ENCODE assay signal across 8 mouse cellular contexts in genomic region chr9:113931375-113932099, GRCm38 (mm10). TPM values are rescaled to one million over a fixed set of nuclear protein-coding genes. Genes with fewer than 3 reads are reported as not detected.
DNase-seq lines count a peak whose midpoint lies in the region; ATAC-seq lines count a peak whose summit lies in the region.

No protein-coding gene starts in this region.

- H3K9me3 ChIP-seq in liver, embryonic 13.5 days (replicated peaks), result no peaks in the 10 kb centered on the region
- no peaks in the 10 kb centered on the region for H3K9me3 ChIP-seq in neural tube, embryonic 13.5 days

- H3K36me3 ChIP-seq in liver, embryonic 13.5 days, result no peaks in the 10 kb centered on the region
- no peaks in the 10 kb centered on the region for H3K36me3 ChIP-seq in neural tube, embryonic 13.5 days

- peak overlapping the region; percentile 98 for H3K27ac ChIP-seq in liver, embryonic 13.5 days
- peak overlapping the region; percentile 95 for H3K27ac ChIP-seq in neural tube, embryonic 13.5 days (replicated peaks)

- H3K4me3 ChIP-seq in liver, embryonic 13.5 days (replicated peaks), result peak overlapping the region; percentile 100
- H3K4me3 ChIP-seq in neural tube, embryonic 13.5 days, result peak overlapping the region; percentile 98

- no peaks in the 10 kb centered on the region for H3K27me3 ChIP-seq in liver, embryonic 13.5 days
- no peaks in the 10 kb centered on the region for H3K27me3 ChIP-seq in neural tube, embryonic 13.5 days

- WGBS in liver, embryonic 13.5 days (ENCODE audit: insufficient replicate concordance), result under 1% methylated on average over 72 of the region's 91 CpGs
- WGBS in neural tube, embryonic 13.5 days, result under 1% methylated on average over 47 of the region's 91 CpGs

- peak; percentile 23 to 40 for DNase-seq in layer of hippocampus, postnatal 10 days (ENCODE audit: low spot score in 2 of 2)
- DNase-seq in layer of hippocampus, adult 9-10 months (ENCODE audit: low spot score), result no peak
- peak; percentile 56 to 61 for DNase-seq in cerebellum, postnatal 10 days
- DNase-seq in gastrocnemius, postnatal 10 days, result peak; percentile 59
- DNase-seq in induced T-regulatory cell, adult 2 months (ENCODE audit: low read depth), result peak; percentile 52
- DNase-seq in liver, embryonic 13.5 days, result peak; percentile 15
- DNase-seq in thymus, adult 18-20 months, result peak; percentile 34 to 37

- H3K4me2 ChIP-seq in liver, embryonic 13.5 days, result peak overlapping the region; percentile 82
- peak overlapping the region; percentile 90 for H3K4me2 ChIP-seq in neural tube, embryonic 13.5 days

- H3K4me1 ChIP-seq in liver, embryonic 13.5 days (replicated peaks), result peaks cover 52% of the 10 kb centered on the region
- peaks cover 55% of the 10 kb centered on the region for H3K4me1 ChIP-seq in neural tube, embryonic 13.5 days (replicated peaks)

- peak; percentile 27 for ATAC-seq in liver, embryonic 13.5 days (ENCODE audit: low read depth)
- ATAC-seq in neural tube, embryonic 13.5 days (ENCODE audit: low read depth), result peak; percentile 29

- peak overlapping the region; percentile 100 for H3K9ac ChIP-seq in liver, embryonic 13.5 days
- peak overlapping the region; percentile 96 for H3K9ac ChIP-seq in neural tube, embryonic 13.5 days

RNA-seq across cellular contexts. Expression of gene Ubp1, which starts 0.8 kb away (rescaled TPM):
- 10 to 100 TPM; 67.8 to 73.4 TPM for total RNA-seq in layer of hippocampus, postnatal 10 days (2021)
- total RNA-seq in gastrocnemius, postnatal 10 days (2021), result 10 to 100 TPM; 21.5 to 33.6 TPM
- 48.4 and 52.8 TPM in 2 replicates for polyA plus RNA-seq in liver, embryonic 13.5 days (2015; fragmentation: Nextera tagmentation; extraction: Ambion mirVana)
- 33.6 and 34.0 TPM in 2 replicates for polyA plus RNA-seq in neural tube, embryonic 13.5 days (2015; fragmentation: Nextera tagmentation; extraction: Ambion mirVana)
